Mouse (Mus musculus) megakaryocyte, embryonic 14.5 days (primary cell): ENCODE data around the gene Rbpjl.

Experiments
- FLI1 ChIP-seq: IDR thresholded peaks from 2 replicates; pipeline ENCODE4 v1.6.1; 2012; ENCODE audit warnings: low read length, inconsistent platforms, mixed read lengths
- GATA1 ChIP-seq: IDR thresholded peaks from 3 replicates; pipeline ENCODE4 v1.6.1; 2012; ENCODE audit warnings: mixed read lengths, low read length, inconsistent platforms, borderline replicate concordance

GRCm38 (mm10) chr2:164402906-164403305 is at the start of gene Rbpjl:
- TF ChIP-seq FLI1 (no peak), GATA1 (no peak)
